Mouse (Mus musculus) kidney, embryonic 16.5 days (tissue): ENCODE data around the gene Zfp326. TPM values are rescaled to one million over a fixed set of nuclear protein-coding genes. Genes with fewer than 3 reads are reported as not detected.

Experiments used
- ATAC-seq: fragments of 200-750 bp; cut with Nextera tagmentation; 2 replicates; pipeline ENCODE4 v1.8.0; 2017; ENCODE audit warnings: moderate TSS enrichment; ENCODE audit not compliant: low FRiP score, low TSS enrichment
- H3K27ac ChIP-seq: fragments of 300-500 bp; sonication (generic); 2 replicates; pipeline ENCODE4 v1.5.1; 2014; ENCODE audit warnings: low read length
- H3K27me3 ChIP-seq: fragments of 300-500 bp; sonication (generic); 2 replicates; pipeline ENCODE4 v1.6.1; 2014; ENCODE audit warnings: low read length, control low read depth, mixed read lengths; ENCODE audit not compliant: insufficient read depth
- H3K36me3 ChIP-seq: fragments of 300-500 bp; sonication (generic); 2 replicates; pipeline ENCODE4 v1.6.1; 2014; ENCODE audit warnings: low read length, control low read depth, mixed read lengths; ENCODE audit not compliant: insufficient read depth
- H3K4me1 ChIP-seq: fragments of 300-500 bp; sonication (generic); 2 replicates; pipeline ENCODE4 v1.6.1; 2014; ENCODE audit warnings: low read length, control low read depth, mixed read lengths; ENCODE audit not compliant: insufficient read depth
- H3K4me2 ChIP-seq: fragments of 300-500 bp; sonication (generic); replicated peaks from 2 replicates; pipeline ENCODE4 v1.6.1; 2014; ENCODE audit warnings: low read depth, low read length
- H3K4me3 ChIP-seq: fragments of 300-500 bp; sonication (generic); 2 replicates; pipeline ENCODE4 v1.5.1; 2014; ENCODE audit warnings: mild to moderate bottlenecking, low read length
- H3K9ac ChIP-seq: fragments of 300-500 bp; sonication (generic); replicated peaks from 2 replicates; pipeline ENCODE4 v1.6.1; 2014; ENCODE audit warnings: low read length
- H3K9me3 ChIP-seq: fragments of 300-500 bp; sonication (generic); 2 replicates; pipeline ENCODE4 v1.6.1; 2016; ENCODE audit warnings: low read length, control low read depth
- WGBS: fragments of 180-500 bp; shearing (Covaris S2); extraction: QIAGEN DNeasy Blood & Tissue Kit; methylation state at CpG from one replicate; pipeline ENCODE4 v1.1.7; 2014; 5-methylcytosine and 5-hydroxymethylcytosine counted together
- polyA plus RNA-seq: library from polyadenylated mRNA; unstranded; fragments of >200 nt; fragmentation: Nextera tagmentation; extraction: Ambion mirVana; gene quantifications from 2 replicates; pipeline ENCODE4 v1.2.1, GENCODE M21; 2015

The Zfp326 gene
- polyA plus RNA-seq, 1 experiment from 2014 or later: 36.9 TPM

DNA sequence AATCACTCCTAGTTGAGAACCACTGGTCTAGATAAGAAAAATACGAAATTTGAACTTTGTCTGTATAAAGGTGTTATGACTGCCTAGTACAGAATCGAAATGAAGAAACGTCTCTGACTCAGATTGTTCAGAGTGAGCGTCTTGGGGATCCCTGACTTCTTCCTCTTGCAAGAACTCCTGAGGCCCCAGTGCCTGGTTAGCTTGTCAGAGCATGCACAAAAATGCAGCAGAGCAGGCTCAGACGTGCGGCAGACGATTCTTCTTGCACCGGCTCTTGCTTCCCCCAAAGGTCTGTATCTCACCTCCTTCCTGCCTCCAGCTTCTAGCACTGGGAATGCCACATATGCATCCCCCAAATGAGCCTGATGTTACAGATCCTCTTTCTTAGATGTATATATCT lies 48.0 kb downstream of the Zfp326 start:
- H3K27ac ChIP-seq: no peak overlapping the region

DNA sequence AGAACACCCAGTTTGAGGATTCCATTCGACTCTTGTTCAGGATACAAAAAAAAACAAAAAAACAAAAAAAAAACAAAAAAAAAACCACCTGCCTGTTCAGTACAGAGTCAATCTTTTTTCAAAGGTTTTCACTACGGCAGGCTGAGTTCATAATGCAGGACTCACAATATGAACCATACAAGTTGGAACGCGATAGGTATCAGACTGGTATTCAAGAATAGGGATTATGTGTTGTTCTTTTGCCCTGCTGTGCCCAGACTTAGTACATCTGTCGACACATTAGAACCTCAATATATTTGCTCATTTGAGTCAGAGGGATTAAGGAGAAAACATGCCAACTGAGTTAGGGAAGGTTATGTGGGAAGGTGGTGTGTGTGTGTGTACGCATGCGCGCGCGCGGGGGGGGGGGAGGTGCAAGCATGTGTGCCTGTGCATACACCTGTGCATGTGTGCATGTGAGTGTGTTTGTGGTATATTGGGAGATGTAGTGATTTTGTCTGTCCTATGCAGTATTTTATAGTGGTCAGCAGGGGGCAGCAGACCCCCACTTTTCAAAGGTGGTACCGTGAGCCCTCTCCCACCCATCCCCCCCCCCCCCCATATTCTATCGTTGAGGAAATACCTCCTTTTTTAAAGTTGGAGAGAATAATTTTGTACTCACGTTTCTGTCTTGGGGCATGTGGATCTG lies 49.3 kb downstream of the Zfp326 start:
- no peaks in the 10 kb centered on the region for H3K27me3 ChIP-seq
- H3K4me2 ChIP-seq: no peak overlapping the region
- peak; percentile 51; the same call in 1 of the 2 replicates for ATAC-seq
- H3K27ac ChIP-seq: no peak overlapping the region
- no peak overlapping the region for H3K4me3 ChIP-seq
- 70% methylated on average over 14 of the region's 14 CpGs for WGBS
- H3K4me1 ChIP-seq: no peaks in the 10 kb centered on the region
- H3K36me3 ChIP-seq: peaks cover 8% of the 10 kb centered on the region; the same call in 1 of the 2 replicates
- H3K9ac ChIP-seq: no peak overlapping the region
- no peaks in the 10 kb centered on the region for H3K9me3 ChIP-seq

More for the DNA sequence above, 48.0 kb downstream of the Zfp326 start:
- H3K9ac ChIP-seq: no peak overlapping the region
- ATAC-seq: no peak
- 89% methylated on average over 8 of the region's 8 CpGs for WGBS
- H3K9me3 ChIP-seq: no peaks in the 10 kb centered on the region
- H3K4me1 ChIP-seq: no peaks in the 10 kb centered on the region
- H3K4me2 ChIP-seq: no peak overlapping the region
- peaks cover 8% of the 10 kb centered on the region; the same call in 1 of the 2 replicates for H3K36me3 ChIP-seq
- no peaks in the 10 kb centered on the region for H3K27me3 ChIP-seq
- no peak overlapping the region for H3K4me3 ChIP-seq

DNA sequence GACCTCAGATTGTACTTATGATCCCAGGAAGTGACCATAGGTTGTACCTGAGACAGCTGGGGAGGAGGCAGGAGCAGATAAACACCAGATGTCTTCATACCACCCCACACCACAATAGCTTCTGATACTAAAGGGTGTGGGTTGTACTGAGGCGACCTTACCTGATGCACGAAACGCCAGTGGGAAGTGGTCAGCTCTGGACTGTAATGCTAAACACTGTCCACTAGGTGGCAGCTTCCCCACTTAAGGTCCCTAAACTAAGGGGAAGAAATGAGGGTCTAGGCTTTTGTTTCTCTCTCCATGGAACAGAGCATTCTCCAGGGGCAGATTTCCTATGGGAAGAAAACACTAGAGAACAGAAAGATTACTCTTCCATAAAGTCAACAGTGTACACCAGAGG lies 53.9 kb downstream of the Zfp326 start:
- H3K9me3 ChIP-seq: peaks cover 8% of the 10 kb centered on the region
- H3K9ac ChIP-seq: no peak overlapping the region
- peaks cover 5% of the 10 kb centered on the region; the same call in 1 of the 2 replicates for H3K36me3 ChIP-seq
- WGBS: 29% methylated on average over 3 of the region's 3 CpGs
- no peaks in the 10 kb centered on the region for H3K27me3 ChIP-seq
- H3K4me3 ChIP-seq: no peak overlapping the region
- no peak overlapping the region for H3K4me2 ChIP-seq
- ATAC-seq: no peak
- no peaks in the 10 kb centered on the region for H3K4me1 ChIP-seq
- H3K27ac ChIP-seq: no peak overlapping the region

DNA sequence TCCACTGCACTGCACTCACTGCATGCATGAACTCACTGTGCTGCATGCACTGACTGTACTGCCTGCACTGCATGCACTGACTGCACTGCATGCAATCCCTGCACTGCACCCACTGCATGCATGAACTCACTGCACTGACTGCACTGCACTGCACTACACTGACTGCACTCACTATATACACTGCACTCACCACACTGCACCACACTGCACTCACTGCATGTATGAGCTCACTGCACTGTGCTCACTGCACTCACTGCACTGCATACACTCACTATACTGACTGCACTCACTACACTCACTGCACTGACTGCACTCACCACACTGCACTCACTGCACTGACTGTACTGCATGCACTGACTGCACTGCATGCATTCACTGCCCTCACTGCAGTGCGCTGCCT lies 56.0 kb downstream of the Zfp326 start:
- Histone ChIP-seq H3K4me3 (no peak overlapping the region), H3K9me3 (peaks cover 8% of the 10 kb centered on the region), H3K9ac (no peak overlapping the region), H3K27me3 (no peaks in the 10 kb centered on the region), H3K27ac (no peak overlapping the region), H3K4me1 (no peaks in the 10 kb centered on the region), H3K4me2 (no peak overlapping the region), H3K36me3 (peaks cover 5% of the 10 kb centered on the region; the same call in 1 of the 2 replicates)
- ATAC-seq: no peak
- WGBS: 100% methylated on average over 1 of the region's 1 CpGs

DNA sequence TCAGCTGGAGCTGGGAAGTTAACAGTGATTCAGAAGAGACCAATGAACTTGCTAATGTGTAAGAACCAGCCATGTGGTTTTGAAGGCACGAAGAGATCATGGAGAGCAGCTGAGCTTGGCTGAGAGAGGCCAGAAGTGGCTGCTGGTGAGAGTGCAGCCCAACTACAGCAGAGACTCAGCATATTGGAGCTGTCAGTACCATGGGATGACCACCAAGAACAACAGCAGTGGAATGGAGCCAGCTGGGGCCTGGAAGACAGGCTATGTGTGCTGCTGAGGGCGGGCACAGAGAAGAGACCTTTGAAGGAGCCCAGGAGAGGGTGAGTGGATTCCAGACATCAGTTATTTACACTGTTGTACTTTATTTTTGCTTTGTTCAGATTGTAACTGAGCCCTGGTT lies 65.6 kb downstream of the Zfp326 start:
- WGBS: 72% methylated on average over 2 of the region's 2 CpGs
- Histone ChIP-seq H3K27ac (no peak overlapping the region), H3K4me3 (no peak overlapping the region), H3K9me3 (no peaks in the 10 kb centered on the region), H3K4me2 (no peak overlapping the region), H3K9ac (no peak overlapping the region), H3K36me3 (no peaks in the 10 kb centered on the region), H3K4me1 (no peaks in the 10 kb centered on the region), H3K27me3 (no peaks in the 10 kb centered on the region)
- peak; percentile 15; the same call in 1 of the 2 replicates for ATAC-seq

Other genes starting within 250 kb of the Zfp326 start
- 28.6 and 33.4 TPM in 2 replicates for gene Lrrc8d, start 176.6 kb upstream of the Zfp326 start, polyA plus RNA-seq